Mouse (Mus musculus) gonadal fat pad, adult 2 months (tissue): ENCODE measurements around the gene Emc8. TPM values are rescaled to one million over a fixed set of nuclear protein-coding genes. Genes with fewer than 3 reads are reported as not detected.

Experiments used
- DNase-seq: peaks from one replicate; pipeline ENCODE4 v3.0.0-alpha.2; 2012; ENCODE audit warnings: low read depth
- polyA plus RNA-seq: library from polyadenylated mRNA; depleted of rRNA; stranded (reverse); fragments of >200 nt; gene quantifications from 2 replicates; pipeline ENCODE4 v1.2.3, GENCODE M21; 2012; rRNA removed

Gene Emc8
- polyA plus RNA-seq, 1 experiment, result 121 TPM

- DNase-seq, result no peak
Observed at GRCm38 (mm10) chr8:120607460-120607859, 60.9 kb downstream of the Emc8 start.

Other genes starting within 250 kb of the Emc8 start
- 26.6 and 41.0 TPM in 2 replicates for gene Gins2, start 79.3 kb downstream of the Emc8 start, polyA plus RNA-seq
- gene 1190005I06Rik, start 20.9 kb downstream of the Emc8 start, polyA plus RNA-seq, result 14.3 and 20.7 TPM in 2 replicates
- gene Gm27021, start 494 bp downstream of the Emc8 start, polyA plus RNA-seq, result 0.46 and 0.53 TPM in 2 replicates
- 1,379 and 1,440 TPM in 2 replicates for gene Cox4i1, start 351 bp downstream of the Emc8 start, polyA plus RNA-seq
- gene Irf8, start 67.8 kb upstream of the Emc8 start, polyA plus RNA-seq, result 9.4 and 11.6 TPM in 2 replicates